Mouse (Mus musculus): ENCODE data around the gene Chp2.
"Not testable (repeated sequence)": the region's sequence is repeated elsewhere in the genome, so short reads cannot be mapped to it uniquely, and the experiment has no call there.

The Chp2 gene

GRCm38 (mm10) chr7:122242260-122242659 lies 23.0 kb downstream of the Chp2 start:
- DNase-seq (ENCODE audit: low spot score in 2 of 2) = no peak

DNA sequence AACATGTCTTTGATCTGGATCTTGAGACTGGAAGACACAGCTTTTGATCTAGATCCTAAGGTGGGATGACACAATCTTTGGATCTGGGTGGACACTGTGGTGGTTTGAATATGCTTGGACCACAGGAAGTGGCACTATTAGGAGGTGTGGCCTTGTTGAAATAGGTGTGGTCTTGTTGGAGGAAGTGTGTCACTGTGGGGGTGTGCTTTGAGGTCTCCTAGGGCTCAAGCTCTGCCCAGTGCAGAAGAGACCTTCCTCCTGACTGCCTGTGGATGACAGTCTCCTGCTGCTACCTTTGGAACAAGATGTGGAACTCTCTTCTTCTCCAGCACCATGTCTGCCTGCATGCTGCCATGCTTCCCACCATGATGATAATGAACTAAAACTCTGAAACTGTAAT lies 23.4 kb downstream of the Chp2 start:
- DNase-seq (ENCODE audit: low spot score in 2 of 2) = not testable (repeated sequence)

DNA sequence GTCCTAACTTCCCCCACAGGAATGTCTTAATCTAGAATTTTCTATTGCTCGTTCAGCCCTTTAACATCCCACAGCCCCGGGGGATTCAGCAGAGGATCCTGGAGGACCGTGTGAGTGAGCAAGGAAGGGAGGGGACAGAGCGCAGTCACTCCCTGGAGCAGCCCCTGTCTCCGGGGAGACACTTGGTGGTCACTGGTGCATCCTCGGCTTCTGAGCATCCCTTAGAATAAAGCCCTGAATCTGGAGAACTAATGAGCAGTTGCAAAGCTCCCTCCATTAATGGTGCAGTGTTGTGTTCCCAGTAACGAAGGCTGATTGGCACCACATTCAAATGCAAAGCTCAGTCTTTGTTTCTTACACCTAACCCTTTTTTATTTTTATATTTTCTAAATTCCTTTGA lies 24.9 kb downstream of the Chp2 start:
- no peak for DNase-seq (ENCODE audit: low spot score in 2 of 2)

GRCm38 (mm10) chr7:122244584-122244983 lies 25.3 kb downstream of the Chp2 start:
- DNase-seq (ENCODE audit: low spot score in 2 of 2) = no peak

GRCm38 (mm10) chr7:122245976-122246375 lies 26.7 kb downstream of the Chp2 start:
- DNase-seq (ENCODE audit: low spot score in 2 of 2) = no peak

DNA sequence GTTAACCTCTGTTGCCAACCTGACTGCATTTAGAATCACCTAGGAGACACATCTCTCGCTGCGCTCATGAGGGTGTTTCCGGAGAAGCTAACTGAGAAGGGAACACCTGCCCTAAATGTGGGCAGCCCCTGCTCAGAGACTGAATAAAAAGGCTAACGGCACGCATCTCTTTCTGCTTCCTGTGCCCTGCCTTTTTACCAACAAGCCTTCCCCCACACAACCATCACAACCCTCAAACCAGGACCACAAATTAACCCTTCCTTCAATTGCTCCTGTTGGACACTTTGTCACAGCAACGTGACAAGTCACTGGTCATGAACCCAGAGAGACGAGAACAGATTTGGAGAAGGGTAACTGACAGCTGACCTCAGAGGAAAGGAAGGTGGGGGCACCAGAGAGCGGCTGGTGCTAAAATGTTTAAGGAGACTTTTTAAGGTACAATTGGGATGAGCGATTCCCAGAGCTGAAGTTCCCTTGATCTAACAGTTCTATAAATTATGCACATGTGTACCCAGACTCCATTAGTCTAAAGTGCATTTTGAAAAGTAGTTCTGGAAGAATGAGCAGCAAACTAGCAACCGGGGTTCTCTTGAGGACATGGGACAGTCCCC lies 28.1 kb downstream of the Chp2 start:
- DNase-seq (ENCODE audit: low spot score in 2 of 2) = no peak

DNA sequence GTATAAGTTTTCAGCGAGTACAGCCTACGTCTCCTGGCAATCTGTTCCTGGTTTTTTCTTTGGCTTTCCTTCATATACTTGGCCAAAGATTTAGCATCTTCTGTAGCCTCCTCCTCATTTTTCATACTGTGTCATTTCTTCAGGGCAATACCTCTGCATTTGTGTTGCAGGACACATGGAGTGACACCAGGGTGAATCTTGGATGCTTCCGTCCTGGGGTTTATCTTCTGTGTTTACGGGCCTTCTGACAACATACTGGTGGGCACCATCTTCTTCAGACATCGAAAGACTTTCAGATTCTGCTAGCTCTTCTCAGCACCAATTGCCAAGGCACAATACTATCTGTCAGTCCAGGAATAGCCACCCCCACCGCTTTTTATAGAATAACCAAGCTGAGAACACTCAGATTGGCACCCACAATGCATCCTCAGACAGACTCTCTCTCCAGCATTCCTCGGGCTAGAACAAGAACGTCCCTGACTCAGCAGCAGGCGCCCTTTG lies 30.1 kb downstream of the Chp2 start:
- DNase-seq (ENCODE audit: low spot score in 2 of 2) = no peak

GRCm38 (mm10) chr7:122251197-122252011 lies 32.1 kb downstream of the Chp2 start:
- peak; percentile 70 to 75 for DNase-seq (ENCODE audit: low spot score in 2 of 2)

DNA sequence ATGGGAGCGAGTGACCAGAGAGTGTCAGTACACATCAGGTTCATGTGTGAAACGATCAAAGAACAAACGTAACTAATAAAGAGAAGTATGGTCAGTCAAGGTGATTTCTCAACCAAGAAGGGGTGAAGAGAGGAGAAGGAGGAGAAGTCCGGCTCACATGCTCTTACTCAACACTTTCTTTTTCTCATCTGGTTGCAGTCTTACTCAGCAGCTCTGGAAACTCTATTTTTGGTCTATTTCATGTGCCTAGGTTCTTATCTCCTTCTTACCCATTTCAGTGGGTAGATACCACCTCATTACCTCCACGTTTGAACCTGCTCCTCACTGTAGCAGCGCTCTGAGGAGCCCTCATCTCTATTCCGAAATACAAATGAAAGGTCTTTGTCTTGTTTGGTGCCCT lies 37.4 kb downstream of the Chp2 start:
- no peak for DNase-seq (ENCODE audit: low spot score in 2 of 2)

DNA sequence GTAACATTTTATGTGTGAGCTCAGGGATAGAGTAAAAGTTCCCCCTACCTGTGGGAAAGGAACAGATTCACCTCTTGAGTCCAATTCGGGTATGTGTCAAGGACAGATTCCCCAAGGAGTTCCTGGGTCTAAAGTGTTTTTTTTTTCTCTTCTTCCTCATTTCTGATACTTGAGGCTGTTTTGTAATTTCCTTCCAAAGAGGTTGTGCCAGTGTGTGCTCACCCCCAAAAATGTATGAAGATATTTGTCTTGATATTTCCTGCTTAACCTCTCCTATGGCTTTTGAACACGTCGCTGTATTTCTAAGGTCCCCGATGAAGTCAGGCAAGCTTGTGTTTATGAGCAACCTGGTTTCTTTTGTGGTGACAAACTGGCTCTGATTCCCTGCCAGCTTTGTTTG lies 39.2 kb downstream of the Chp2 start:
- no peak for DNase-seq (ENCODE audit: low spot score in 2 of 2)

GRCm38 (mm10) chr7:122260055-122260602 lies 40.8 kb downstream of the Chp2 start:
- no peak for DNase-seq (ENCODE audit: low spot score in 2 of 2)

DNA sequence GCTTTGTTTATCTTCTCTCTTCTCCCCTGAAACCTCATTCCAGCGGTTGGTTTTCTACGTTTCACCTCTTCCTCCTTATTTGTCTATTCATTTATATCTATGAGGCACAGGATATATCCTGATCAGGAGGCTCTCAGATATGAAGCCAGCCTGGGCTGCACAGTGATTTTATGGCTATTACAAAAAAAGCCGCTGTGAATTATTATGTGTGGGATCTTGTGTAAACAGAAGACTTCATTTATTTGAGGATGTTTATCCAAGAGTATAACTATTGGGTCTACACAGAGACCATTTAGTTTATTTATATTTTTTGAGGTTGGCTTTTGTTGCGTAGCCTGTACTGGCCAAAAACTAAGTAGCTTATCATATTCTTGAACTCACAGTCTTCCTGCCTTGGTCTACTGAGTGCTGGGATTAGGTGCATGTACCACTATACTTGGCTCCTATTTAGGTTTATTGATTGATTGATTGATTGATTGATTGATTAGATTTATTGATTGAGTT lies 49.7 kb downstream of the Chp2 start:
- no peak for DNase-seq (ENCODE audit: low spot score in 2 of 2)

GRCm38 (mm10) chr7:122272334-122272733 lies 53.0 kb downstream of the Chp2 start:
- no peak for DNase-seq (ENCODE audit: low spot score in 2 of 2)
